8 mouse cellular contexts compared by ENCODE assay signal in genomic region chr10:86971680-86972502, GRCm38 (mm10). TPM values are rescaled to one million over a fixed set of nuclear protein-coding genes. Genes with fewer than 3 reads are reported as not detected.
DNase-seq lines count a peak whose midpoint lies in the region; ATAC-seq and TF ChIP-seq lines count a peak whose summit lies in the region.

No protein-coding gene starts in this region.

- WGBS in cerebellum, adult 2 months, result 25% methylated on average over 13 of the region's 13 CpGs
- WGBS in hindbrain, postnatal 0 days, result 22% methylated on average over 13 of the region's 13 CpGs

- no peaks in the 10 kb centered on the region for H3K4me1 ChIP-seq in cerebellum, adult 2 months (ENCODE audit: control insufficient read depth, insufficient read depth, low read length)
- H3K4me1 ChIP-seq in hindbrain, postnatal 0 days (ENCODE audit: insufficient read depth, low read length), result no peaks in the 10 kb centered on the region
- H3K4me1 ChIP-seq in megakaryocyte, embryonic 14.5 days, result peaks cover 9% of the 10 kb centered on the region; the same call in 1 of the 2 replicates

- no peaks in the 10 kb centered on the region for H3K36me3 ChIP-seq in hindbrain, postnatal 0 days (ENCODE audit: insufficient read depth, low read length)
- no peaks in the 10 kb centered on the region for H3K36me3 ChIP-seq in megakaryocyte, embryonic 14.5 days (replicated peaks; ENCODE audit: low read length)

- peak; percentile 49 for ATAC-seq in frontal cortex, adult (ENCODE audit: low TSS enrichment)
- ATAC-seq in hindbrain, postnatal 0 days, result peak; percentile 88
- ATAC-seq in erythroid progenitor cell, adult 5-6 weeks (replicated peaks; ENCODE audit: low FRiP score, poor library complexity, severe bottlenecking), result no peak

- TF ChIP-seq POLR2A in cerebellum, adult 2 months (IDR thresholded peaks at IDR 0.05; ENCODE audit: borderline replicate concordance, insufficient read depth, low read length), result no peak

- DNase-seq in R1 (ENCODE audit: low read depth, low spot score), result peak; percentile 92
- peak; percentile 47 to 54 for DNase-seq in cerebellum, adult 2 months
- peak; percentile 89 for DNase-seq in hindbrain, postnatal 0 days (ENCODE audit: low spot score)
- DNase-seq in left cerebral cortex, postnatal 10 days (ENCODE audit: extremely low spot score in 1 of 2, low spot score in 2 of 2), result peak; percentile 52 to 87
- peak; percentile 56 to 77 for DNase-seq in right cerebral cortex, postnatal 10 days (ENCODE audit: low spot score in 2 of 2)

- intact Hi-C loops in left cerebral cortex, postnatal 10 days (cut with DNase I), result loop anchor here (2.0 to 10.0 kb wide), 2 partner anchors 49 to 197 kb away; partner anchors contain the start of gene Nt5dc3

- peak overlapping the region; percentile 47 for H3K4me2 ChIP-seq in hindbrain, postnatal 0 days (ENCODE audit: low read depth, low read length)

- H3K4me3 ChIP-seq in cerebellum, adult 2 months (replicated peaks; ENCODE audit: insufficient read depth, low read depth, low read length), result peak overlapping the region; percentile 15
- no peak overlapping the region for H3K4me3 ChIP-seq in hindbrain, postnatal 0 days (ENCODE audit: low read length)
- peak overlapping the region; percentile 81 for H3K4me3 ChIP-seq in megakaryocyte, embryonic 14.5 days (replicated peaks)

- H3K9ac ChIP-seq in hindbrain, postnatal 0 days (replicated peaks; ENCODE audit: low read length), result no peak overlapping the region

- no peaks in the 10 kb centered on the region for H3K27me3 ChIP-seq in cerebellum, adult 2 months (ENCODE audit: control insufficient read depth, insufficient read depth, low read length)
- no peaks in the 10 kb centered on the region for H3K27me3 ChIP-seq in hindbrain, postnatal 0 days (ENCODE audit: insufficient read depth, low read length)
- H3K27me3 ChIP-seq in megakaryocyte, embryonic 14.5 days (replicated peaks), result peaks cover 15% of the 10 kb centered on the region

- H3K27ac ChIP-seq in cerebellum, adult 2 months (ENCODE audit: insufficient read depth, low read length), result no peak overlapping the region
- H3K27ac ChIP-seq in hindbrain, postnatal 0 days, result no peak overlapping the region

- peak; percentile 70 for TF ChIP-seq CTCF in cerebellum, adult 2 months (IDR thresholded peaks at IDR 0.05; ENCODE audit: borderline replicate concordance, insufficient read depth, low read depth, low read length)
- peak; percentile 80 for TF ChIP-seq CTCF in hindbrain, postnatal 0 days (IDR thresholded peaks at IDR 0.05; ENCODE audit: low read depth)

- no peaks in the 10 kb centered on the region for H3K9me3 ChIP-seq in hindbrain, postnatal 0 days (ENCODE audit: low read length)
- H3K9me3 ChIP-seq in megakaryocyte, embryonic 14.5 days, result no peaks in the 10 kb centered on the region

RNA-seq across cellular contexts. Expression of gene Stab2, which starts 35.9 kb away (rescaled TPM):
- 0.11 and 0.16 TPM in 2 replicates for polyA plus RNA-seq in cerebellum, adult 2 months (2012; rRNA removed)
- 0.42 TPM in 1 of 2 replicates, not detected in the other for total RNA-seq in hindbrain, postnatal 0 days (2014; rRNA removed)
- polyA plus RNA-seq in hindbrain, postnatal 0 days (2015; fragmentation: Nextera tagmentation; extraction: Ambion mirVana), result 0.10 and 0.42 TPM in 2 replicates
- under 1 TPM; 0.45 to 0.73 TPM for total RNA-seq in left cerebral cortex, postnatal 10 days (2021)
- polyA plus RNA-seq in megakaryocyte, embryonic 14.5 days (2012; ENCODE audit: insufficient read depth, low replicate concordance), result 2.0 TPM in 1 of 2 replicates, not detected in the other
- 0.84 and 20.2 TPM in 2 replicates for total RNA-seq in erythroid progenitor cell, adult 5-6 weeks (2015; ENCODE audit: low replicate concordance)
- total RNA-seq in erythroid progenitor cell, adult 5-6 weeks (2017; ENCODE audit: low replicate concordance), result 0.15 and 1.4 TPM in 2 replicates
